Mouse (Mus musculus) lung, postnatal 14 days (tissue): ENCODE measurements around the gene Ccdc138.
A peak's percentile ranks its signal among the peaks of the same experiment; 100 is the strongest.

Experiments
- DNase-seq: peaks from one replicate; pipeline ENCODE4 v3.0.0; 2021

The Ccdc138 gene

GRCm38 (mm10) chr10:58585427-58586223 lies 87.9 kb downstream of the Ccdc138 start:
- DNase-seq: no peak

- no peak for DNase-seq
Observed at GRCm38 (mm10) chr10:58594486-58594885, 96.7 kb downstream of the Ccdc138 start.

- DNase-seq: no peak
Observed at GRCm38 (mm10) chr10:58595197-58595596, 97.4 kb downstream of the Ccdc138 start.

- no peak for DNase-seq
Observed at GRCm38 (mm10) chr10:58595821-58596220, 98.1 kb downstream of the Ccdc138 start.

GRCm38 (mm10) chr10:58600151-58600550 lies 102.4 kb downstream of the Ccdc138 start:
- no peak for DNase-seq

GRCm38 (mm10) chr10:58600983-58601382 lies 103.2 kb downstream of the Ccdc138 start:
- DNase-seq: no peak

- no peak for DNase-seq
Observed at GRCm38 (mm10) chr10:58601431-58601901, 103.7 kb downstream of the Ccdc138 start.

- no peak for DNase-seq
Observed at GRCm38 (mm10) chr10:58601946-58602345, 104.2 kb downstream of the Ccdc138 start.

- DNase-seq: peak; percentile 76
Observed at GRCm38 (mm10) chr10:58604779-58605178, 107.0 kb downstream of the Ccdc138 start.

- DNase-seq: no peak
Observed at GRCm38 (mm10) chr10:58606356-58606755, 108.6 kb downstream of the Ccdc138 start.

GRCm38 (mm10) chr10:58608858-58609257 lies 111.1 kb downstream of the Ccdc138 start:
- DNase-seq: peak; percentile 62

- DNase-seq: no peak
Observed at GRCm38 (mm10) chr10:58610484-58611261, 112.9 kb downstream of the Ccdc138 start.

GRCm38 (mm10) chr10:58614601-58615000 lies 116.9 kb downstream of the Ccdc138 start:
- DNase-seq: no peak

GRCm38 (mm10) chr10:58616565-58616964 lies 118.8 kb downstream of the Ccdc138 start:
- DNase-seq: no peak

- no peak for DNase-seq
Observed at GRCm38 (mm10) chr10:58618501-58619216, 120.9 kb downstream of the Ccdc138 start.

- no peak for DNase-seq
Observed at GRCm38 (mm10) chr10:58619266-58619665, 121.5 kb downstream of the Ccdc138 start.

GRCm38 (mm10) chr10:58624848-58625711 lies 127.3 kb downstream of the Ccdc138 start:
- no peak for DNase-seq
